Mouse (Mus musculus) C2C12 (cell line): ENCODE measurements at regions not wholly inside any gene's neighbourhood (a gene's known extent, or its start where the extent isn't known, plus 50 kb on each side); places are given as distances from the start of the nearest gene placed in this dataset.

Source experiments
- CEBPB ChIP-seq: IDR thresholded peaks from one replicate; pipeline ENCODE4 v1.6.1; 2011; ENCODE audit warnings: low read depth, mild to moderate bottlenecking, control low read depth, moderate library complexity
- CTCF ChIP-seq: IDR thresholded peaks from one replicate; pipeline ENCODE4 v1.5.1; 2011; ENCODE audit not compliant: control insufficient read depth, insufficient read depth, insufficient read length
- FOSL1 ChIP-seq: IDR thresholded peaks from one replicate; pipeline ENCODE4 v1.8.0; 2011; ENCODE audit warnings: mild to moderate bottlenecking, low read length; ENCODE audit not compliant: poor library complexity, insufficient read depth, severe bottlenecking
- MAX ChIP-seq: IDR thresholded peaks from one replicate; pipeline ENCODE4 v1.6.1; 2011; ENCODE audit warnings: mild to moderate bottlenecking, control low read depth
- MYOD1 ChIP-seq: IDR thresholded peaks from one replicate; pipeline ENCODE4 v1.6.1; 2011; ENCODE audit warnings: low read depth; ENCODE audit not compliant: control insufficient read depth, insufficient read length
- MYOG ChIP-seq: IDR thresholded peaks from one replicate; pipeline ENCODE4 v1.6.1; 2011; ENCODE audit not compliant: control insufficient read depth, insufficient read length; ENCODE audit errors: extremely low read depth
- USF1 ChIP-seq: IDR thresholded peaks from one replicate; pipeline ENCODE4 v1.6.1; 2011; ENCODE audit warnings: low read depth, mild to moderate bottlenecking, control low read depth, moderate library complexity

GRCm38 (mm10) chr15:29399881-29400280, 772.5 kb upstream of the Ctnnd2 start:
- TF ChIP-seq USF1 (no peak), CTCF (no peak), CEBPB (no peak), MAX (no peak), FOSL1 (no peak), MYOD1 (peak; percentile 17), MYOG (no peak)
